Mouse (Mus musculus): ENCODE measurements around the gene Prdm2.

The Prdm2 gene

DNA sequence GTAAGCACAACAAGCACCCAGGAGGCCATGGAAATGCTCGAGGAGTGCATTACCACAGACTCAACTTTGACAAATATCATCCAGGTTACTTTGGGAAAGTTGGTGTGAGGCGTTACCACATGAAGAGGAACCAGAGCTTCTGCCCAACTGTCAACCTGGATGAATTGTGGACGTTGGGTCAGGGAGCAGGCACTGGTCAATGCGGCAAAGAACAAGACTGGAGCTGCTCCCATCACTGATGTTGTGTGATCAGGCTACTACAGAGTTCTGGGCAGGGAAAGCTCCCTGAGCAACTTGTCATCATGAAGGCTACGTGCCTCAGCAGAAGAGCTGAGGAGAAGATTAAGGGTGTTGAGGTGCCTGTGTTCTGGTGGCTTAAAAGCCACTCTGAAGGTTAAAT lies 60.2 kb downstream of the Prdm2 start:
- DNase-seq (ENCODE audit: low read depth, low spot score) = no peak
- Histone ChIP-seq H3K36me3 (ENCODE audit: control insufficient read depth, insufficient read depth, low read length, poor library complexity, severe bottlenecking) (no peaks in the 10 kb centered on the region), H3K27me3 (ENCODE audit: control insufficient read depth, insufficient read depth, low read length, poor library complexity, severe bottlenecking) (no peaks in the 10 kb centered on the region)

DNA sequence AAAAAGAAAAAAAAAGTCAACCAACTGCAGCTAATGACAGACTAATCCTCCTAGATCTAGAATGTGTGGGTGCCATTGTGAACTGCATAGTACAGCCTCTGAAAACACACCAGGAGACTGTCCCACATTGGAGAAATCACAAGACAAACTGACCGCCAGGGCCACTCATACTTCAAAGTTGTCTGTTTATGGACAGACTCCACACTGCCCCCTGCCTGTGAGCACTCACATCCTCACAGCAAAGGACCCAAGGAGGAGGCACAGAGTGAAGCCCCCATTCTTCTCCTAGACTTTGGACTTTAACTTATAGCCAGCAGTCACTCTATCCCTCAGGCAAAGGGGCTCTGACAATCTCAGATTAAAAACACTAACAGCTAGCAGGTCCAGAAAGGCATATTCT lies 61.5 kb downstream of the Prdm2 start:
- H3K36me3 ChIP-seq (ENCODE audit: control insufficient read depth, insufficient read depth, low read length, poor library complexity, severe bottlenecking) = no peaks in the 10 kb centered on the region

GRCm38 (mm10) chr4:143147666-143148065 lies 65.1 kb downstream of the Prdm2 start:
- H3K36me3 ChIP-seq (ENCODE audit: control insufficient read depth, insufficient read depth, low read length, poor library complexity, severe bottlenecking) = no peaks in the 10 kb centered on the region
- DNase-seq (ENCODE audit: low read depth, low spot score) = no peak
- no peaks in the 10 kb centered on the region for H3K27me3 ChIP-seq (ENCODE audit: control insufficient read depth, insufficient read depth, low read length, poor library complexity, severe bottlenecking)

More for the DNA sequence above, 61.5 kb downstream of the Prdm2 start:
- DNase-seq (ENCODE audit: low read depth, low spot score) = peak; percentile 59
- H3K27me3 ChIP-seq (ENCODE audit: control insufficient read depth, insufficient read depth, low read length, poor library complexity, severe bottlenecking) = no peaks in the 10 kb centered on the region

- Histone ChIP-seq H3K27me3 (ENCODE audit: control insufficient read depth, insufficient read depth, low read length, poor library complexity, severe bottlenecking) (no peaks in the 10 kb centered on the region), H3K36me3 (ENCODE audit: control insufficient read depth, insufficient read depth, low read length, poor library complexity, severe bottlenecking) (0 out of 2 replicates have a peak, but pooled peaks cover 1% of the 10 kb centered on the region)
- peak; percentile 13 for DNase-seq (ENCODE audit: low read depth, low spot score)
These were observed 69.2 kb downstream of the Prdm2 start for GRCm38 (mm10) chr4:143143615-143144014.

- Histone ChIP-seq H3K36me3 (ENCODE audit: control insufficient read depth, insufficient read depth, low read length, poor library complexity, severe bottlenecking) (0 out of 2 replicates have a peak, but pooled peaks cover 1% of the 10 kb centered on the region), H3K27me3 (ENCODE audit: control insufficient read depth, insufficient read depth, low read length, poor library complexity, severe bottlenecking) (no peaks in the 10 kb centered on the region)
- DNase-seq (ENCODE audit: low read depth, low spot score) = peak; percentile 68
These were observed 71.0 kb downstream of the Prdm2 start for GRCm38 (mm10) chr4:143141645-143142259.

GRCm38 (mm10) chr4:143140940-143141339 lies 71.9 kb downstream of the Prdm2 start:
- H3K36me3 ChIP-seq (ENCODE audit: control insufficient read depth, insufficient read depth, low read length, poor library complexity, severe bottlenecking) = 0 out of 2 replicates have a peak, but pooled peaks cover 1% of the 10 kb centered on the region
- no peaks in the 10 kb centered on the region for H3K27me3 ChIP-seq (ENCODE audit: control insufficient read depth, insufficient read depth, low read length, poor library complexity, severe bottlenecking)
- no peak for DNase-seq (ENCODE audit: low read depth, low spot score)

- Histone ChIP-seq H3K36me3 (ENCODE audit: control insufficient read depth, insufficient read depth, low read length, poor library complexity, severe bottlenecking) (peaks cover 11% of the 10 kb centered on the region), H3K27me3 (ENCODE audit: control insufficient read depth, insufficient read depth, low read length, poor library complexity, severe bottlenecking) (no peaks in the 10 kb centered on the region)
- DNase-seq (ENCODE audit: low read depth, low spot score) = no peak
These were observed 80.4 kb downstream of the Prdm2 start for GRCm38 (mm10) chr4:143132433-143132832.

GRCm38 (mm10) chr4:143130441-143130840 lies 82.4 kb downstream of the Prdm2 start:
- Histone ChIP-seq H3K36me3 (ENCODE audit: control insufficient read depth, insufficient read depth, low read length, poor library complexity, severe bottlenecking) (peaks cover 7% of the 10 kb centered on the region), H3K27me3 (ENCODE audit: control insufficient read depth, insufficient read depth, low read length, poor library complexity, severe bottlenecking) (no peaks in the 10 kb centered on the region)
- no peak for DNase-seq (ENCODE audit: low read depth, low spot score)

DNA sequence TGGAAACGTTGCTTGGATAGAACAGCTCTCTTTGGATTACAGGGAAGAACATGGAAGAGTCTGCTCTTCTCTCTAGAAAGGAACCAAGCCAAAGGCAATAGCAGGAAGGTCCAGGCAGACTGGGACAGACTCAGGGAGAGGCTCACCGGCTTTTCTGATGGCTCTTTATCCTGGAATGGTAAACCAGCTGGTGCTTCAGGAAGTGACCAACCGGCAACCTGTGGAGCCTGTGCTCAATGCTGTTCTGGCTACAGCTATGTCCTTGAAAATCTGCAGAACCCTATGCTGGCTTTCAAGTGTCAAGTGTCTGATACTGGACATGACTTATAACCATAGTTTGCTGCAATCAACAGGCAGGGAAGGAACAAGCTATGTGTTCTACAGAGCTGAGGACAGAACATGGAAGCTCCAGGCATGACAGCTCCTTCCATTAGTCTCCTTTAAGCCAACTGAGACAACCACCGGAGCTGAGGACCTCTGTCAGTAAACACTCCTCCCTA lies 83.5 kb downstream of the Prdm2 start:
- Histone ChIP-seq H3K27me3 (ENCODE audit: control insufficient read depth, insufficient read depth, low read length, poor library complexity, severe bottlenecking) (no peaks in the 10 kb centered on the region), H3K36me3 (ENCODE audit: control insufficient read depth, insufficient read depth, low read length, poor library complexity, severe bottlenecking) (peaks cover 4% of the 10 kb centered on the region)
- no peak for DNase-seq (ENCODE audit: low read depth, low spot score)

GRCm38 (mm10) chr4:143127171-143127570 lies 85.6 kb downstream of the Prdm2 start:
- Histone ChIP-seq H3K36me3 (ENCODE audit: control insufficient read depth, insufficient read depth, low read length, poor library complexity, severe bottlenecking) (no peaks in the 10 kb centered on the region; the same call in 1 of the 2 replicates), H3K27me3 (ENCODE audit: control insufficient read depth, insufficient read depth, low read length, poor library complexity, severe bottlenecking) (no peaks in the 10 kb centered on the region)
- peak; percentile 20 for DNase-seq (ENCODE audit: low read depth, low spot score)

- Histone ChIP-seq H3K36me3 (ENCODE audit: control insufficient read depth, insufficient read depth, low read length, poor library complexity, severe bottlenecking) (no peaks in the 10 kb centered on the region; the same call in 1 of the 2 replicates), H3K27me3 (ENCODE audit: control insufficient read depth, insufficient read depth, low read length, poor library complexity, severe bottlenecking) (no peaks in the 10 kb centered on the region)
- DNase-seq (ENCODE audit: low read depth, low spot score) = no peak
These were observed 86.3 kb downstream of the Prdm2 start for GRCm38 (mm10) chr4:143126476-143126875.

DNA sequence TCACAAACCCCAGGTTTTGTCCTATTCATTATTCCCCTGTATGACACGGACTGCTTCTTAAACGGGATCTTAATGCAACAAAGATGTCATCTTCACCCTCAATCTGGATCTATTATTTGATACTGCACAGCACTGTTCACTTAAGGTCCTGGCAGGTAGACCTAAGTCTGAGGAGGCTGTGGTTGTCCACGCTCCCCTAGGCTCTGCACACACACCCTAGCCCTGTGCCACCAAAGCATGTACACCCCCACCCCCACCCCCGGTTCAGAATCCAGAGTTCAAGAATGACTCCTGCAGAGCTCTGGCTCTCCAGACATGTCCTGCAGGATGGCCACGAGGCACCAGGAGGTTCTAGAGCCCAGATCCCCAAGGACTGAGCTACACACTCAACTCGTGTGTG lies 87.5 kb downstream of the Prdm2 start:
- no peak for DNase-seq (ENCODE audit: low read depth, low spot score)
- Histone ChIP-seq H3K27me3 (ENCODE audit: control insufficient read depth, insufficient read depth, low read length, poor library complexity, severe bottlenecking) (no peaks in the 10 kb centered on the region), H3K36me3 (ENCODE audit: control insufficient read depth, insufficient read depth, low read length, poor library complexity, severe bottlenecking) (no peaks in the 10 kb centered on the region; the same call in 1 of the 2 replicates)

GRCm38 (mm10) chr4:143123043-143123442 lies 89.8 kb downstream of the Prdm2 start:
- no peaks in the 10 kb centered on the region for H3K27me3 ChIP-seq (ENCODE audit: control insufficient read depth, insufficient read depth, low read length, poor library complexity, severe bottlenecking)
- no peak for DNase-seq (ENCODE audit: low read depth, low spot score)
- no peaks in the 10 kb centered on the region; the same call in 1 of the 2 replicates for H3K36me3 ChIP-seq (ENCODE audit: control insufficient read depth, insufficient read depth, low read length, poor library complexity, severe bottlenecking)

- DNase-seq (ENCODE audit: low read depth, low spot score) = no peak
- Histone ChIP-seq H3K27me3 (ENCODE audit: control insufficient read depth, insufficient read depth, low read length, poor library complexity, severe bottlenecking) (no peaks in the 10 kb centered on the region), H3K36me3 (ENCODE audit: control insufficient read depth, insufficient read depth, low read length, poor library complexity, severe bottlenecking) (no peaks in the 10 kb centered on the region; the same call in 1 of the 2 replicates)
These were observed 91.6 kb downstream of the Prdm2 start for GRCm38 (mm10) chr4:143121174-143121573.

DNA sequence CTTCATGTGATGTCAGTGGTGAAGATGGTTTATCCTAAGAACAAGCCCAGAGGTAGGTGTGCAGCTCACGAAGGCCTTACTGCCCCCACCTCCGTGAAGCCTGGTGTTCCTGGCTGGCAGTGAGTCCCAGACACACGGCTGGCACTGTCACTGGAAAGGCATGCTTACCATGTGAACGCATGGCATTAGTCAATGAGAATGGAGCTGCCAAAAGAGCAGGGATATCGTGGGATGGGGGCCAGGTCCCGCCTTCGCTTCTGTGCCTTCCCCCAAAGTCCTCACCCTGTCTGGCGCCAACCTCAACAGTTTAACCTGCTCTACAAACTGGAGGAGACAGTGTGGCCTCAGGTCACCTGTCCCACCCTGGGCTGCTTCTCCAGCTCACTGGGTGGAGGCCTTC lies 92.8 kb downstream of the Prdm2 start:
- DNase-seq (ENCODE audit: low read depth, low spot score) = no peak
- H3K27me3 ChIP-seq (ENCODE audit: control insufficient read depth, insufficient read depth, low read length, poor library complexity, severe bottlenecking) = no peaks in the 10 kb centered on the region
- no peaks in the 10 kb centered on the region; the same call in 1 of the 2 replicates for H3K36me3 ChIP-seq (ENCODE audit: control insufficient read depth, insufficient read depth, low read length, poor library complexity, severe bottlenecking)
